Mouse (Mus musculus) 3T3-L1 (cell line): ENCODE measurements around the gene Atp10b.
"Not testable (repeated sequence)": the region's sequence is repeated elsewhere in the genome, so short reads cannot be mapped to it uniquely, and the experiment has no call there.

Source experiments
- DNase-seq: peaks from one replicate; pipeline ENCODE4 v3.0.0-alpha.2; 2015; ENCODE audit warnings: low read depth, low spot score

Atp10b gene

GRCm38 (mm10) chr11:43149577-43149976 is at the start of gene Atp10b:
Gene Atp10b, plus strand, starts transcription at chr11:43149877.
- no peak for DNase-seq

GRCm38 (mm10) chr11:43101357-43101756 is 48.3 kb upstream of the Atp10b start:
- no peak for DNase-seq

- no peak for DNase-seq
Measured at GRCm38 (mm10) chr11:43125908-43126477, 23.7 kb upstream of the Atp10b start.

- DNase-seq = not testable (repeated sequence)
Measured at GRCm38 (mm10) chr11:43126573-43126972, 23.1 kb upstream of the Atp10b start.

- DNase-seq = no peak
Measured at GRCm38 (mm10) chr11:43141296-43141695, 8.4 kb upstream of the Atp10b start.

GRCm38 (mm10) chr11:43142811-43143210 is 6.9 kb upstream of the Atp10b start:
- no peak for DNase-seq

- no peak for DNase-seq
Measured at GRCm38 (mm10) chr11:43144178-43144577, 5.5 kb upstream of the Atp10b start.

GRCm38 (mm10) chr11:43144882-43145281 is 4.8 kb upstream of the Atp10b start:
- DNase-seq = not testable (repeated sequence)

GRCm38 (mm10) chr11:43147380-43147779 is 2.3 kb upstream of the Atp10b start:
- no peak for DNase-seq

GRCm38 (mm10) chr11:43148341-43148740 is 1.3 kb upstream of the Atp10b start:
- DNase-seq = no peak

- DNase-seq = no peak
Measured at GRCm38 (mm10) chr11:43155004-43155403, 5.3 kb downstream of the Atp10b start.

- no peak for DNase-seq
Measured at GRCm38 (mm10) chr11:43155417-43155816, 5.7 kb downstream of the Atp10b start.

GRCm38 (mm10) chr11:43158814-43159213 is 9.1 kb downstream of the Atp10b start:
- DNase-seq = no peak

- DNase-seq = no peak
Measured at GRCm38 (mm10) chr11:43160188-43160942, 10.7 kb downstream of the Atp10b start.

- DNase-seq = no peak
Measured at GRCm38 (mm10) chr11:43170601-43171000, 20.9 kb downstream of the Atp10b start.

- DNase-seq = peak; percentile 56
Measured at GRCm38 (mm10) chr11:43174359-43175116, 24.9 kb downstream of the Atp10b start.

- DNase-seq = peak; percentile 33
Measured at GRCm38 (mm10) chr11:43182401-43182800, 32.7 kb downstream of the Atp10b start.

GRCm38 (mm10) chr11:43182816-43183215 is 33.1 kb downstream of the Atp10b start:
- DNase-seq = peak; percentile 90

GRCm38 (mm10) chr11:43183457-43183856 is 33.8 kb downstream of the Atp10b start:
- peak; percentile 85 for DNase-seq

- DNase-seq = no peak
Measured at GRCm38 (mm10) chr11:43186291-43186690, 36.6 kb downstream of the Atp10b start.

- DNase-seq = peak; percentile 26
Measured at GRCm38 (mm10) chr11:43189817-43190593, 40.3 kb downstream of the Atp10b start.

GRCm38 (mm10) chr11:43198811-43199210 is 49.1 kb downstream of the Atp10b start:
- no peak for DNase-seq
